Mouse (Mus musculus): ENCODE measurements around the gene Ankrd42. TPM values are rescaled to one million over a fixed set of nuclear protein-coding genes. Genes with fewer than 3 reads are reported as not detected.

The Ankrd42 gene
- total and polyA plus RNA-seq, 3 experiments = 0.14 to 0.68 (median 0.26) TPM

DNA sequence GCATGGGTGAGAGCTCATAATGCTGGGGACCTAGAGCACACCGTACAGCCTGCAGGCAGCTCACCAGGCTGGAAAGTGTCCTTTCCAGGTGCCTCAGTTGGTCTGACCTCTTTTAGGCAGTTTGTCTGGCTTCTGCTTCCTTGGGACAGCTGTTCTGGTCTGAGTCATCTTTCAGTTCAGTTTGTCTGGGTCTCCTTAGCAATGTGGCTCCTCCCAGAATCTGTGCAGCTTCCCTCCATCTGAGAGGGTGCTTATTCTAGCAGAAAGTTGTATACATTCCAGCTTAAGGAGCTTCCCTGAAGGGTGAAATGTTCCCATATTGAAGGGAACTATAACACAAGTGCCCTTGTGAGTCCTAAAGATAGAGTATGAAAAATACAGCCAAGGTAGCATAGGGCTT, 70.2 kb downstream of the Ankrd42 start:
- Histone ChIP-seq H3K4me1 (ENCODE audit: control insufficient read depth in 1 of 2, insufficient read depth in 2 of 2) (0 out of 4 replicates have a peak, but pooled peaks cover 0 to 4% of the 10 kb centered on the region in 2 experiments), H3K9ac (ENCODE audit: insufficient read depth, low read depth) (no peak overlapping the region), H3K27ac (ENCODE audit: insufficient read depth, low read depth) (no peak overlapping the region), H3K4me2 (ENCODE audit: insufficient read depth, low read depth, poor library complexity, severe bottlenecking) (no peak overlapping the region), H3K4me3 (replicated peaks in 1 of 3; ENCODE audit: low read depth in 2 of 3, low read length in 2 of 3, poor library complexity in 1 of 3) (no peak overlapping the region), H3K27me3 (replicated peaks) (no peaks in the 10 kb centered on the region), H3K79me2 (replicated peaks; ENCODE audit: control insufficient read depth, extremely low read depth, insufficient read depth, poor library complexity, severe bottlenecking) (no peaks in the 10 kb centered on the region), H3K36me3 (replicated peaks in 1 of 2; ENCODE audit: control insufficient read depth in 1 of 2, insufficient read depth in 1 of 2, low read length in 1 of 2) (no peaks in the 10 kb centered on the region), H3K9me3 (replicated peaks; ENCODE audit: low read length) (no peaks in the 10 kb centered on the region)
- dilution Hi-C loops (cut with MboI; ENCODE audit: extremely low pct_ligation_motif_present, extremely low pct_unique_long_range_greater_than_20kb, low sequenced_read_pairs) = no loop called here
- no peak for DNase-seq (ENCODE audit: extremely low read depth)
- in situ Hi-C loops (cut with MboI; ENCODE audit: low pct_ligation_motif_present, low pct_unique_long_range_greater_than_20kb, low sequenced_read_pairs) = no loop called here
- TF ChIP-seq EP300 (IDR thresholded peaks at IDR 0.05; ENCODE audit: low read length) = no peak
- no peak for TF ChIP-seq MYC (IDR thresholded peaks at IDR 0.05; ENCODE audit: low read depth, low read length)
- TF ChIP-seq TBP (conservative IDR thresholded peaks at IDR 0.05; ENCODE audit: low read depth, low read length) = no peak
- no peak for TF ChIP-seq MAFK (IDR thresholded peaks at IDR 0.05; ENCODE audit: insufficient replicate concordance, low read length)
- TF ChIP-seq IRF4 (IDR thresholded peaks at IDR 0.05; ENCODE audit: low read depth, low read length) = no peak
- TF ChIP-seq BHLHE40 (IDR thresholded peaks at IDR 0.05; ENCODE audit: low read depth, low read length) = no peak
- TF ChIP-seq MAZ (IDR thresholded peaks at IDR 0.05; ENCODE audit: low read depth, low read length) = no peak

GRCm38 (mm10) chr7:92560986-92561876, 75.7 kb downstream of the Ankrd42 start, which contains the start of gene Ccdc90b:
Gene Ccdc90b, plus strand, starts transcription at chr7:92561149.
- dilution Hi-C loops (cut with MboI; ENCODE audit: extremely low pct_ligation_motif_present, extremely low pct_unique_long_range_greater_than_20kb, low sequenced_read_pairs) = no loop called here

More at GRCm38 (mm10) chr7:92560986-92561876, 75.7 kb downstream of the Ankrd42 start, which contains the start of gene Ccdc90b:
- H3K9me3 ChIP-seq (replicated peaks; ENCODE audit: low read length) = peaks cover 3% of the 10 kb centered on the region
- in situ Hi-C loops (cut with MboI; ENCODE audit: low pct_ligation_motif_present, low pct_unique_long_range_greater_than_20kb, low sequenced_read_pairs) = no loop called here
- DNase-seq (ENCODE audit: extremely low read depth) = peak; percentile 75
- TF ChIP-seq RCOR1 (conservative IDR thresholded peaks at IDR 0.05; ENCODE audit: low read depth, low read length) = no peak
- peak; percentile 57; the same call in 1 of the 2 replicates for TF ChIP-seq SIN3A (IDR thresholded peaks at IDR 0.05; ENCODE audit: low read length)
- no peak for TF ChIP-seq MAFK (IDR thresholded peaks at IDR 0.05; ENCODE audit: insufficient replicate concordance, low read length)
- TF ChIP-seq KAT2A (IDR thresholded peaks at IDR 0.05; ENCODE audit: insufficient replicate concordance, low read length) = peak; percentile 88; the same call in 1 of the 2 replicates
- TF ChIP-seq E2F4 (IDR thresholded peaks at IDR 0.05; ENCODE audit: insufficient replicate concordance, low read depth, low read length) = no peak
- 0 out of 2 replicates have a peak, but pooled peaks have one; percentile 27 for TF ChIP-seq NELFE (IDR thresholded peaks at IDR 0.05; ENCODE audit: low read depth, low read length)
- TF ChIP-seq USF1 (IDR thresholded peaks at IDR 0.05; ENCODE audit: low read depth, low read length) = no peak
- 0 out of 2 replicates have a peak, but pooled peaks have one; percentile 20 for TF ChIP-seq CHD2 (IDR thresholded peaks at IDR 0.05; ENCODE audit: low read length)
- TF ChIP-seq POLR2A (IDR thresholded peaks at IDR 0.05; ENCODE audit: low read depth, low read length) = no peak
- TF ChIP-seq USF2 (conservative IDR thresholded peaks at IDR 0.05; ENCODE audit: low read depth, low read length) = no peak
- TF ChIP-seq HCFC1 (IDR thresholded peaks at IDR 0.05; ENCODE audit: low read depth, low read length) = peak; percentile 95
- no peak for TF ChIP-seq JUN (IDR thresholded peaks at IDR 0.05; ENCODE audit: insufficient read depth, low read depth, low read length)
- no peak for TF ChIP-seq JUND (conservative IDR thresholded peaks at IDR 0.05; ENCODE audit: low read depth, low read length)
- TF ChIP-seq ZMIZ1 (IDR thresholded peaks at IDR 0.05; ENCODE audit: low read depth, low read length) = no peak
- no peaks in the 10 kb centered on the region for H3K36me3 ChIP-seq (replicated peaks in 1 of 2; ENCODE audit: control insufficient read depth in 1 of 2, insufficient read depth in 1 of 2, low read length in 1 of 2)
- no peak within 1 kb of the TSS for H3K27ac ChIP-seq (ENCODE audit: insufficient read depth, low read depth)
- no peaks in the 10 kb centered on the region for H3K27me3 ChIP-seq (replicated peaks)
- no peaks in the 10 kb centered on the region for H3K79me2 ChIP-seq (replicated peaks; ENCODE audit: control insufficient read depth, extremely low read depth, insufficient read depth, poor library complexity, severe bottlenecking)
- H3K4me1 ChIP-seq (ENCODE audit: control insufficient read depth in 1 of 2, insufficient read depth in 2 of 2) = no peaks in the 10 kb centered on the region
- H3K9ac ChIP-seq (ENCODE audit: insufficient read depth, low read depth) = no peak within 1 kb of the TSS
- H3K4me2 ChIP-seq (ENCODE audit: insufficient read depth, low read depth, poor library complexity, severe bottlenecking) = peak within 1 kb of the TSS; percentile 12; the same call in 1 of the 2 replicates
- H3K4me3 ChIP-seq (replicated peaks in 1 of 3; ENCODE audit: low read depth in 2 of 3, low read length in 2 of 3, poor library complexity in 1 of 3) = peak within 1 kb of the TSS; percentile 45 to 59 (median 56)

Measured in CH12.LX (cell line).